Mouse (Mus musculus) lung, embryonic 14.5 days (tissue): ENCODE results near the gene Tgoln1. TPM values are rescaled to one million over a fixed set of nuclear protein-coding genes. Genes with fewer than 3 reads are reported as not detected.

Source experiments
- ATAC-seq: fragments of 200-750 bp; cut with Nextera tagmentation; 2 replicates; pipeline ENCODE4 v1.8.0; 2017; ENCODE audit warnings: mild to moderate bottlenecking, moderate TSS enrichment, moderate library complexity; ENCODE audit not compliant: insufficient read depth
- DNase-seq: peaks from one replicate; pipeline ENCODE4 v3.0.0-alpha.2; 2015
- H3K27ac ChIP-seq: fragments of 300-500 bp; sonication (generic); 2 replicates; pipeline ENCODE4 v1.5.1; 2014; ENCODE audit warnings: low read depth, mild to moderate bottlenecking, moderate library complexity
- H3K27me3 ChIP-seq: fragments of 300-500 bp; sonication (generic); 2 replicates; pipeline ENCODE4 v1.6.1; 2014; ENCODE audit warnings: low read length, control low read depth; ENCODE audit not compliant: insufficient read depth
- H3K36me3 ChIP-seq: fragments of 300-500 bp; sonication (generic); 2 replicates; pipeline ENCODE4 v1.6.1; 2014; ENCODE audit warnings: control low read depth; ENCODE audit not compliant: insufficient read depth
- H3K4me1 ChIP-seq: fragments of 300-500 bp; sonication (generic); 2 replicates; pipeline ENCODE4 v1.6.1; 2014; ENCODE audit warnings: antibody characterized with exemption, control low read depth; ENCODE audit not compliant: insufficient read depth
- H3K4me2 ChIP-seq: fragments of 300-500 bp; sonication (generic); 2 replicates; pipeline ENCODE4 v1.6.1; 2014; ENCODE audit warnings: mild to moderate bottlenecking
- H3K4me3 ChIP-seq: fragments of 300-500 bp; sonication (generic); 2 replicates; pipeline ENCODE4 v1.5.1; 2014; ENCODE audit warnings: low read depth, low read length
- H3K9ac ChIP-seq: fragments of 300-500 bp; sonication (generic); 2 replicates; pipeline ENCODE4 v1.6.1; 2014
- H3K9me3 ChIP-seq: fragments of 300-500 bp; sonication (generic); 2 replicates; pipeline ENCODE4 v1.6.1; 2016; ENCODE audit warnings: low read depth, low read length, control low read depth
- CTCF ChIP-seq: IDR thresholded peaks from 2 replicates; pipeline ENCODE4 v1.5.1; 2016; ENCODE audit warnings: antibody characterized with exemption, low read depth
- WGBS: fragments of 180-500 bp; shearing (Covaris S2); extraction: QIAGEN DNeasy Blood & Tissue Kit; methylation state at CpG from one replicate; pipeline ENCODE4 v1.1.7; 2014; 5-methylcytosine and 5-hydroxymethylcytosine counted together
- polyA plus RNA-seq: library from polyadenylated mRNA; unstranded; fragments of >200 nt; fragmentation: Nextera tagmentation; extraction: Ambion mirVana; gene quantifications from 2 replicates; pipeline ENCODE4 v1.2.1, GENCODE M21; 2014

The Tgoln1 gene
- polyA plus RNA-seq, 1 experiment from 2014 or later, result 40.4 TPM

- WGBS, result 76% methylated on average over 11 of the region's 11 CpGs
- H3K4me1 ChIP-seq, result no peaks in the 10 kb centered on the region
- H3K27ac ChIP-seq, result no peak overlapping the region
- H3K4me3 ChIP-seq, result no peak overlapping the region
- ATAC-seq (no peak), DNase-seq (no peak)
- TF ChIP-seq CTCF, result no peak
- H3K9me3 ChIP-seq, result no peaks in the 10 kb centered on the region
- no peaks in the 10 kb centered on the region for H3K27me3 ChIP-seq
- H3K9ac ChIP-seq, result no peak overlapping the region
- no peak overlapping the region for H3K4me2 ChIP-seq
- H3K36me3 ChIP-seq, result 0 out of 2 replicates have a peak, but pooled peaks cover 6% of the 10 kb centered on the region
Observed at GRCm38 (mm10) chr6:72581625-72582382, 35.0 kb downstream of the Tgoln1 start.

- Histone ChIP-seq H3K9me3 (no peaks in the 10 kb centered on the region), H3K27ac (no peak overlapping the region), H3K36me3 (0 out of 2 replicates have a peak, but pooled peaks cover 10% of the 10 kb centered on the region), H3K4me3 (no peak overlapping the region), H3K4me1 (no peaks in the 10 kb centered on the region), H3K27me3 (no peaks in the 10 kb centered on the region), H3K4me2 (no peak overlapping the region), H3K9ac (no peak overlapping the region)
- ATAC-seq (no peak), DNase-seq (no peak)
- WGBS, result 86% methylated on average over 3 of the region's 3 CpGs
- no peak for TF ChIP-seq CTCF
Observed at GRCm38 (mm10) chr6:72576041-72576440, 40.8 kb downstream of the Tgoln1 start.

GRCm38 (mm10) chr6:72571826-72572225 is 45.0 kb downstream of the Tgoln1 start:
- Histone ChIP-seq H3K27ac (no peak overlapping the region), H3K9ac (no peak overlapping the region), H3K4me3 (no peak overlapping the region), H3K9me3 (no peaks in the 10 kb centered on the region), H3K27me3 (no peaks in the 10 kb centered on the region), H3K4me2 (no peak overlapping the region), H3K36me3 (peaks cover 6% of the 10 kb centered on the region; the same call in 1 of the 2 replicates), H3K4me1 (no peaks in the 10 kb centered on the region)
- TF ChIP-seq CTCF, result no peak
- DNase-seq (no peak), ATAC-seq (no peak)
- 30% methylated on average over 3 of the region's 3 CpGs for WGBS

- Histone ChIP-seq H3K4me1 (no peaks in the 10 kb centered on the region), H3K4me2 (no peak overlapping the region), H3K27ac (no peak overlapping the region), H3K9me3 (no peaks in the 10 kb centered on the region), H3K4me3 (no peak overlapping the region), H3K27me3 (no peaks in the 10 kb centered on the region), H3K36me3 (peaks cover 6% of the 10 kb centered on the region; the same call in 1 of the 2 replicates), H3K9ac (no peak overlapping the region)
- 84% methylated on average over 10 of the region's 10 CpGs for WGBS
- ATAC-seq, result no peak
- no peak for DNase-seq
- TF ChIP-seq CTCF, result no peak
Observed at GRCm38 (mm10) chr6:72570644-72571397, 46.0 kb downstream of the Tgoln1 start.

GRCm38 (mm10) chr6:72568736-72569135 is 48.1 kb downstream of the Tgoln1 start:
- Histone ChIP-seq H3K27ac (no peak overlapping the region), H3K4me3 (no peak overlapping the region), H3K9ac (no peak overlapping the region), H3K9me3 (no peaks in the 10 kb centered on the region), H3K36me3 (peaks cover 6% of the 10 kb centered on the region; the same call in 1 of the 2 replicates), H3K27me3 (no peaks in the 10 kb centered on the region), H3K4me2 (no peak overlapping the region), H3K4me1 (no peaks in the 10 kb centered on the region)
- ATAC-seq (no peak), DNase-seq (no peak)
- 85% methylated on average over 10 of the region's 10 CpGs for WGBS
- TF ChIP-seq CTCF, result no peak

- no peak overlapping the region for H3K4me2 ChIP-seq
- H3K9me3 ChIP-seq, result no peaks in the 10 kb centered on the region
- no peak for ATAC-seq
- H3K36me3 ChIP-seq, result peaks cover 3% of the 10 kb centered on the region; the same call in 1 of the 2 replicates
- 74% methylated on average over 5 of the region's 5 CpGs for WGBS
- no peaks in the 10 kb centered on the region for H3K4me1 ChIP-seq
- DNase-seq, result no peak
- no peak overlapping the region for H3K4me3 ChIP-seq
- H3K27me3 ChIP-seq, result no peaks in the 10 kb centered on the region
- H3K9ac ChIP-seq, result no peak overlapping the region
- H3K27ac ChIP-seq, result no peak overlapping the region
- TF ChIP-seq CTCF, result no peak
Observed at GRCm38 (mm10) chr6:72567508-72567907, 49.3 kb downstream of the Tgoln1 start.

GRCm38 (mm10) chr6:72566044-72566443 is 50.8 kb downstream of the Tgoln1 start:
- Histone ChIP-seq H3K9me3 (no peaks in the 10 kb centered on the region), H3K4me1 (no peaks in the 10 kb centered on the region), H3K27me3 (no peaks in the 10 kb centered on the region), H3K4me3 (no peak overlapping the region), H3K36me3 (peaks cover 3% of the 10 kb centered on the region; the same call in 1 of the 2 replicates), H3K9ac (no peak overlapping the region), H3K27ac (no peak overlapping the region), H3K4me2 (no peak overlapping the region)
- DNase-seq (peak; percentile 94), ATAC-seq (peak; percentile 89)
- TF ChIP-seq CTCF, result peak; percentile 94
- WGBS, result 3% methylated on average over 4 of the region's 4 CpGs
